Mouse (Mus musculus) ES-Bruce4 (cell line): ENCODE data around the gene Crybb3. TPM values are rescaled to one million over a fixed set of nuclear protein-coding genes. Genes with fewer than 3 reads are reported as not detected.
A peak's percentile ranks its signal among the peaks of the same experiment; 100 is the strongest.

Experiments
- H3K27ac ChIP-seq: 2 replicates; pipeline ENCODE4 v1.5.1; 2012; ENCODE audit warnings: low read length, inconsistent platforms; ENCODE audit not compliant: insufficient read depth
- H3K27me3 ChIP-seq: 2 replicates; pipeline ENCODE4 v1.6.1; 2012; ENCODE audit warnings: mild to moderate bottlenecking, low read length, inconsistent platforms; ENCODE audit not compliant: control insufficient read depth, poor library complexity, insufficient read depth, severe bottlenecking
- H3K36me3 ChIP-seq: 2 replicates; pipeline ENCODE4 v1.6.1; 2012; ENCODE audit warnings: inconsistent platforms, mild to moderate bottlenecking, low read length, moderate library complexity; ENCODE audit not compliant: control insufficient read depth, poor library complexity, insufficient read depth, severe bottlenecking
- H3K4me1 ChIP-seq: one replicate; pipeline ENCODE4 v1.8.1; 2011; ENCODE audit warnings: low read length; ENCODE audit not compliant: control insufficient read depth, insufficient read depth
- H3K4me3 ChIP-seq: 2 replicates; pipeline ENCODE4 v1.5.1; 2011; ENCODE audit warnings: low read depth, mild to moderate bottlenecking, low read length
- H3K9ac ChIP-seq: 2 replicates; pipeline ENCODE4 v1.6.1; 2012; ENCODE audit warnings: low read depth, mild to moderate bottlenecking, inconsistent platforms; ENCODE audit not compliant: poor library complexity, severe bottlenecking
- H3K9me3 ChIP-seq: replicated peaks from 2 replicates; pipeline ENCODE4 v1.6.1; 2012; ENCODE audit warnings: mild to moderate bottlenecking, low read length, inconsistent platforms; ENCODE audit not compliant: control insufficient read depth, poor library complexity, insufficient read depth, severe bottlenecking
- CTCF ChIP-seq: IDR thresholded peaks from one replicate; pipeline ENCODE4 v1.8.1; 2011; ENCODE audit warnings: low read depth, low read length
- EP300 ChIP-seq: IDR thresholded peaks from 2 replicates; pipeline ENCODE4 v1.6.1; 2011; ENCODE audit warnings: low read depth, low read length; ENCODE audit not compliant: insufficient read depth
- POLR2A ChIP-seq: IDR thresholded peaks from one replicate; pipeline ENCODE4 v1.8.1; 2011; ENCODE audit warnings: low read length; ENCODE audit not compliant: insufficient read depth
- polyA plus RNA-seq: library from polyadenylated mRNA; stranded (reverse); fragments of >200 nt; gene quantifications from 2 replicates; pipeline ENCODE4 v1.2.4, GENCODE M21; 2011; ENCODE audit warnings: low read depth; ENCODE audit not compliant: missing spikeins, insufficient read depth, insufficient read length

Crybb3 gene
- polyA plus RNA-seq, 1 experiment, result not detected

DNA sequence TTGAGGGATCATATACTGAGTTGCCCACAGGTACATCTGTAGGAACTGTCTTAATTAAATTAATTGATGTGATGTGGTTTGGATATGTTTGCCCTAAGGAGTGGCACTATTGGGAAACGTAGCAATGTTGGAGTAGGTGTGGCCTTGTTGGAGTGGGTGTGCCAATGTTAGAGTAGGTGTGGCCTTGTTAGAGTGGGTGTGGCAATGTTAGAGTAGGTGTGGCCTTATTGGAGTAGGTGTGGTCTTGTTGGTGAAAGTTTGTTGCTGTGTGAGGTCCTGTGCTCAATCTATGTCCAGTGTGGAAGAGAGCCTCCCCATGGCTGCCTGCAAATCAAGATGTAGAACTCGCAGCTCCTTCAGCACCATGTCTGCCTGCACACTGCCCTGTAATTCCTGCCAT is 2.9 kb upstream of the Crybb3 start:
- no peak for TF ChIP-seq CTCF
- TF ChIP-seq EP300, result no peak
- TF ChIP-seq POLR2A, result no peak
- Histone ChIP-seq H3K4me1 (no peaks in the 10 kb centered on the region), H3K36me3 (no peaks in the 10 kb centered on the region), H3K9me3 (no peaks in the 10 kb centered on the region), H3K27ac (no peak overlapping the region), H3K4me3 (no peak overlapping the region), H3K9ac (no peak overlapping the region), H3K27me3 (no peaks in the 10 kb centered on the region)

DNA sequence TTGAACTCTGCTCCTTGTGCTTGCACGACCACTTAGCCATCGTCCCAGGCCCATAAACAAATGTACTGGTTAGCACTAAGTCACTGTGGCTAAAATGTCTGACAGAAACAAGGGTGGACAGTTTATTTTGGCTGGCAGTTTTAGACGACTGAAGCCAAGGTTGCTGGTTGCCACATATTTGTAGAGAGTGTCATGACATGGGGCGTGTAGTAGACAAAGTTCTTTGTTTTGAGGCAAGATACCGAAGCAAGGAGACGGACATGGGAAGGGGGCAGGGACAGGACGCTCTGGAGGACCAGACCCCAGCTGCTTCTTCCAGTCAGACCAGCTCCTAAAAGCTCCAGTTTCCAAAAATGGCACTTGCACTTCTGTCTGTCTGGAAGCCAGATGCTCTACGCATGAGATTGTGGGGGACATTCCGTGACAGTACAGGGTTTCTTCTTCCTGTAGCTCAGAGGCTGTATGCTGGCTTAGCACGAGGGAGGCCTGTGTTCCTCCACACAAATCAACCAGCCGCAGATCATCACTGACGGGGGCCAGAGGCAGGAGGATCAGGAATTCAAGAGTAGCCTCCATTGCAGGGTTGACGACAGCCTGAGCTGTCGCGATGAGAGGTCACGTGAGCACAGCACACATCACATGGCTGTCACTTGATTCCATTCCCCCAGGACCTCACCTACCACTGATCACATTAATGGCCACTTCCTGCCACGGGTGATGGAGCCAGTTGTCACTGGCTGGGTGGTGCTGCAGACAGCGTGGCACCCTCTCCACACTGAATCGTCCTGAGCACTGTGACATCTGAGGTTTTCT is 1.2 kb upstream of the Crybb3 start:
- no peak overlapping the region for H3K27ac ChIP-seq
- no peak overlapping the region for H3K9ac ChIP-seq
- no peaks in the 10 kb centered on the region for H3K9me3 ChIP-seq
- no peak overlapping the region for H3K4me3 ChIP-seq
- no peaks in the 10 kb centered on the region for H3K27me3 ChIP-seq
- 0 out of 2 replicates have a peak, but pooled peaks have one; percentile 12 for TF ChIP-seq EP300
- TF ChIP-seq POLR2A, result no peak
- H3K4me1 ChIP-seq, result no peaks in the 10 kb centered on the region
- H3K36me3 ChIP-seq, result no peaks in the 10 kb centered on the region

DNA sequence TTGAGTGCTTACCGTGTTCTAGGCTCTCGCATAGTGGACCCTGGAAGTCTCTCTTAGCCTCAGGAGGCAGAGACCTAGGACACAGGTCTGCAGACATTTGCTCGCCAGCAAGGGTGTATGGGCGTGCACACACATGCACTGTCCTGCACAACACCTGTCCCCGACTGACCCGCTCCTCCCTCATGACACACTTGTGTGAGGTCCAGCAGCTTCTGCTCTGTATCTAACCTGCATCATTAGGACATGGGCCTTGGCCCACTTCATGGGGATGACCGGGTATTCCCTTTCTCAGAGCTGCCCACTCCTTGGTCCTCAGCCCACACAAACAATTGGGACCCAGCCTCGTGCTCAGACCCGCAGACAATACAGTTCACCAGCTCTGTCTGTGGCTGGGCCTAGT is 364 bp downstream of the Crybb3 start:
- TF ChIP-seq POLR2A (no peak), EP300 (no peak), CTCF (no peak)
- Histone ChIP-seq H3K9ac (no peak overlapping the region), H3K9me3 (no peaks in the 10 kb centered on the region), H3K27me3 (no peaks in the 10 kb centered on the region), H3K4me3 (no peak overlapping the region), H3K36me3 (no peaks in the 10 kb centered on the region), H3K27ac (no peak overlapping the region), H3K4me1 (no peaks in the 10 kb centered on the region)

DNA sequence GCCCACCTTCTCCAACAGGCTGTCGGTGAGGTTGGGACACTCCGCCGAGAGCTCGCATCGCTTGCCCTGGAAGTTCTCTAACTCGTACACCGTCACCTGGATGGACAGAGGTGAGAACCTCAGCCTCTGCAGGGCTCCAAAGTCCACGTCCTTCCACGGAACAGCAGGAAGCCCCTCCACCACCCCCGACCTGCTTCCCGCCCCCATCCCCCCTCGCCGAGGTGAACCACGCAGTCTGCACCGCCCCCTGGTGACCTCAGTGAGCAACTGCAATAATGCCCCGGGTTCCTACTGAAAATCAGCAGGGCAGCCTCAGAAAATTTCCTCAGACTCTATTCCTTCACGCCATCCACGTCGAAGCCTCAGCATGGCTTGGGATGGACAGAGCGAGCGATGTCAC is 1.6 kb downstream of the Crybb3 start:
- H3K27me3 ChIP-seq, result no peaks in the 10 kb centered on the region
- H3K4me1 ChIP-seq, result no peaks in the 10 kb centered on the region
- TF ChIP-seq POLR2A (no peak), EP300 (no peak), CTCF (peak; percentile 67)
- no peaks in the 10 kb centered on the region for H3K9me3 ChIP-seq
- H3K9ac ChIP-seq, result no peak overlapping the region
- no peaks in the 10 kb centered on the region for H3K36me3 ChIP-seq
- H3K27ac ChIP-seq, result no peak overlapping the region
- peak overlapping the region; percentile 56 for H3K4me3 ChIP-seq

DNA sequence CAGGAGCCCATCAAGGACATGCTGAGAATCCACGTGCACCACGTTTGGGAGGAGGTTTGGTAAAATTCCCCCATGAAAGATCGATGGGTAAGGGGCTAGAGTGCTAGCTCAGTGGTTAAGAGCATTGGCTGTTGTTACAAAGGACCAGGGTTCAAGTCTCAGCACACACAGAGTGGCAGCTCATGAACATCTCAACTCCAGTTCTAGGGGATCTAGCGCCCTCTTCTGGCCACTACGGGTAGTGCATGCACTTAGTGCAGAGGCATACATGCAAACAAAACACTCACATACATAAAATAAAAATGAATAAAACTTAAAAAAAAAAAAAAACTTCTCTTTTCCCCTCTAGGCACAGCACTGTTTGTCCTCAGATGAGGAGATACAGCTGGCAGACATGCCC is 2.7 kb downstream of the Crybb3 start:
- Histone ChIP-seq H3K9me3 (no peaks in the 10 kb centered on the region), H3K36me3 (no peaks in the 10 kb centered on the region), H3K27me3 (no peaks in the 10 kb centered on the region), H3K4me3 (no peak overlapping the region), H3K4me1 (no peaks in the 10 kb centered on the region), H3K9ac (no peak overlapping the region), H3K27ac (no peak overlapping the region)
- TF ChIP-seq EP300 (no peak), CTCF (peak; percentile 78)

DNA sequence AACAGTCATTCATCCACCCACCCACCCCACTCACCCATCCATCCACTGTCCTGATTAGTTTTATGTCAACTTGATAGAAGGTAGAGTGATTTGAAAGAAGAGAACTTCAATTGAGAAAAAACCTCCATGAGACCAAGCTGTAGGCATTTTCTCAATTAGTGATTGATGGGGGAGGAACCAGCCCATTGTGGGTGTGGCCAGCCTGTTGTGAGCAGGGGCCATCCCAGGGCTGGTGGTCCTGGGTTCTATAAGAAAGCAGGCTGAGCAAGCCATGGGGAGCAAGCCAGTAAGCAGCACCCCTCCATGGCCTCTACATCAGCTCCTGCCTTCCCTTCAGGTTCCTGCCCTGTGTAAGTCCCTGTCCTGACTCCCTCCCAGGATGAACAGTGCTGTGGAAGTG is 11.4 kb downstream of the Crybb3 start, which contains the start of gene Crybb2:
Crybb2 (minus strand) TSS at position 101 of the 400 bp plus-strand sequence.
- Histone ChIP-seq H3K4me3 (no peak within 1 kb of the TSS), H3K27ac (no peak within 1 kb of the TSS), H3K36me3 (no peaks in the 10 kb centered on the region), H3K27me3 (no peaks in the 10 kb centered on the region), H3K4me1 (no peaks in the 10 kb centered on the region), H3K9ac (no peak within 1 kb of the TSS), H3K9me3 (no peaks in the 10 kb centered on the region)
- no peak for TF ChIP-seq POLR2A
- no peak for TF ChIP-seq CTCF
- no peak for TF ChIP-seq EP300
